Mouse (Mus musculus) heart, postnatal 0 days (tissue): ENCODE results near the gene Phb2. TPM values are rescaled to one million over a fixed set of nuclear protein-coding genes. Genes with fewer than 3 reads are reported as not detected.

Experiments
- ATAC-seq: fragments of 200-750 bp; cut with Nextera tagmentation; 2 replicates; pipeline ENCODE4 v1.8.0; 2017; ENCODE audit warnings: low read depth, moderate number of reproducible peaks, moderate library complexity; ENCODE audit not compliant: insufficient read depth
- DNase-seq: peaks from one replicate; pipeline ENCODE4 v3.0.0-alpha.2; 2016; ENCODE audit warnings: low spot score
- H3K27ac ChIP-seq: fragments of 300-500 bp; sonication (generic); 2 replicates; pipeline ENCODE4 v1.5.1; 2014; ENCODE audit warnings: low read depth, mild to moderate bottlenecking
- H3K27me3 ChIP-seq: fragments of 300-500 bp; sonication (generic); 2 replicates; pipeline ENCODE4 v1.6.1; 2014; ENCODE audit warnings: low read length, mixed read lengths; ENCODE audit not compliant: control insufficient read depth, insufficient read depth
- H3K36me3 ChIP-seq: fragments of 300-500 bp; sonication (generic); replicated peaks from 2 replicates; pipeline ENCODE4 v1.6.1; 2014; ENCODE audit warnings: low read length, mixed read lengths; ENCODE audit not compliant: control insufficient read depth, insufficient read depth
- H3K4me1 ChIP-seq: fragments of 300-500 bp; sonication (generic); 2 replicates; pipeline ENCODE4 v1.6.1; 2014; ENCODE audit warnings: antibody characterized with exemption; ENCODE audit not compliant: control insufficient read depth, insufficient read depth
- H3K4me2 ChIP-seq: fragments of 300-500 bp; sonication (generic); 2 replicates; pipeline ENCODE4 v1.6.1; 2014; ENCODE audit warnings: low read depth, mild to moderate bottlenecking, low read length, moderate library complexity
- H3K4me3 ChIP-seq: fragments of 300-500 bp; sonication (generic); 2 replicates; pipeline ENCODE4 v1.5.1; 2014; ENCODE audit warnings: low read depth, low read length
- H3K9ac ChIP-seq: fragments of 300-500 bp; sonication (generic); replicated peaks from 2 replicates; pipeline ENCODE4 v1.6.1; 2014; ENCODE audit warnings: low read depth, low read length, mixed read lengths
- H3K9me3 ChIP-seq: fragments of 300-500 bp; sonication (generic); replicated peaks from 2 replicates; pipeline ENCODE4 v1.6.1; 2016; ENCODE audit warnings: low read length; ENCODE audit not compliant: control insufficient read depth
- CTCF ChIP-seq: IDR thresholded peaks from 2 replicates; pipeline ENCODE4 v1.5.1; 2016; ENCODE audit warnings: antibody characterized with exemption, control low read depth, low read depth
- EP300 ChIP-seq: IDR thresholded peaks from 2 replicates; pipeline ENCODE4 v1.6.1; 2016; ENCODE audit warnings: antibody characterized with exemption, low read depth
- WGBS: fragments of 180-500 bp; shearing (Covaris S2); extraction: QIAGEN DNeasy Blood & Tissue Kit; methylation state at CpG from one replicate; pipeline ENCODE4 v1.1.7; 2014; 5-methylcytosine and 5-hydroxymethylcytosine counted together
- polyA plus RNA-seq: library from polyadenylated mRNA; unstranded; fragments of >200 nt; fragmentation: Nextera tagmentation; extraction: Ambion mirVana; gene quantifications from 2 replicates; pipeline ENCODE4 v1.2.1, GENCODE M21; 2015
- total RNA-seq: library from RNA; depleted of rRNA; stranded (reverse); fragments of >200 nt; gene quantifications from 2 replicates; pipeline ENCODE4 v1.2.3, GENCODE M21; 2014; ENCODE audit warnings: low replicate concordance

Phb2 gene
- total and polyA plus RNA-seq, 2 experiments from 2014 or later, result 407 to 432 TPM

DNA sequence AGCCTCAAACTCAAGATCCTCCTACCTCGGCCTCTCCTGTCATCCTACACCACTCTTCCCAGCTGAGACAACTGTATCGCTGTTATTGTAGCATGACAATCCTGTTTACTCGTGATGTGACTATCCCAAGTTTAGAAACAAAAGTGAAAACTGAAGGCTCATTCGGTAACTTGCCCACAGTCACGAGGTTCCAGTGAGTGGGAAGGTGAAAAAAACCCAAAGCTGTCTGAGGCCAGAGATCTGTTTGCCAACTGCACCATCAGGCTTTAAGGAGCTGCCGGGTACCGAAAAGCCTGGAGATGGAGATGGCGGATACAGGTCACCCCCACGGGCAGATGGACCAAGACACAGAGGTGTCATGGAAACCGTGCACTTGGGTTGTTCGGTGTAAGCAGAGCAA, 24.9 kb downstream of the Phb2 start:
- no peaks in the 10 kb centered on the region for H3K9me3 ChIP-seq
- H3K27ac ChIP-seq, result no peak overlapping the region
- no peak overlapping the region for H3K4me2 ChIP-seq
- DNase-seq (no peak), ATAC-seq (no peak)
- H3K4me3 ChIP-seq, result no peak overlapping the region
- 89% methylated on average over 11 of the region's 11 CpGs for WGBS
- TF ChIP-seq EP300 (no peak), CTCF (no peak)
- H3K27me3 ChIP-seq, result no peaks in the 10 kb centered on the region
- no peak overlapping the region for H3K9ac ChIP-seq
- no peaks in the 10 kb centered on the region; the same call in 1 of the 2 replicates for H3K36me3 ChIP-seq
- peaks cover 8% of the 10 kb centered on the region; the same call in 1 of the 2 replicates for H3K4me1 ChIP-seq

- H3K4me2 ChIP-seq, result peak within 1 kb of the TSS; percentile 11; the same call in 1 of the 2 replicates
- no peaks in the 10 kb centered on the region for H3K9me3 ChIP-seq
- H3K4me1 ChIP-seq, result peaks cover 5% of the 10 kb centered on the region; the same call in 1 of the 2 replicates
- no peak within 1 kb of the TSS; the same call in 1 of the 2 replicates for H3K9ac ChIP-seq
- no peaks in the 10 kb centered on the region for H3K27me3 ChIP-seq
- no peak for TF ChIP-seq EP300
- TF ChIP-seq CTCF, result no peak
- no peak within 1 kb of the TSS for H3K27ac ChIP-seq
- H3K4me3 ChIP-seq, result no peak within 1 kb of the TSS
- DNase-seq, result no peak
- WGBS, result 40% methylated on average over 15 of the region's 15 CpGs
- peaks cover 8% of the 10 kb centered on the region for H3K36me3 ChIP-seq
- ATAC-seq, result no peak
Observed at GRCm38 (mm10) chr6:124738511-124739023, 26.4 kb downstream of the Phb2 start, which contains the start of gene Ptpn6. Ptpn6 (minus strand) TSS chr6:124738714.

- Histone ChIP-seq H3K9ac (no peak overlapping the region; the same call in 1 of the 2 replicates), H3K27me3 (no peaks in the 10 kb centered on the region), H3K4me1 (peaks cover 5% of the 10 kb centered on the region; the same call in 1 of the 2 replicates), H3K4me2 (0 out of 2 replicates have a peak overlapping the region, but pooled peaks have one; percentile 84), H3K9me3 (no peaks in the 10 kb centered on the region), H3K27ac (no peak overlapping the region), H3K4me3 (no peak overlapping the region), H3K36me3 (peaks cover 12% of the 10 kb centered on the region)
- ATAC-seq, result no peak
- TF ChIP-seq EP300 (no peak), CTCF (no peak)
- WGBS, result 87% methylated on average over 10 of the region's 10 CpGs
- DNase-seq, result no peak
Observed at GRCm38 (mm10) chr6:124739231-124739796, 27.2 kb downstream of the Phb2 start.

GRCm38 (mm10) chr6:124740211-124740887, 28.2 kb downstream of the Phb2 start:
- H3K4me2 ChIP-seq, result peak overlapping the region; percentile 84
- TF ChIP-seq EP300, result no peak
- TF ChIP-seq CTCF, result peak; percentile 56
- H3K27ac ChIP-seq, result peak overlapping the region; percentile 98
- peaks cover 5% of the 10 kb centered on the region; the same call in 1 of the 2 replicates for H3K4me1 ChIP-seq
- no peaks in the 10 kb centered on the region for H3K27me3 ChIP-seq
- peak overlapping the region; percentile 74 for H3K9ac ChIP-seq
- peak; percentile 37 for ATAC-seq
- H3K36me3 ChIP-seq, result peaks cover 16% of the 10 kb centered on the region
- WGBS, result under 1% methylated on average over 29 of the region's 29 CpGs
- DNase-seq, result peak; percentile 67
- no peaks in the 10 kb centered on the region for H3K9me3 ChIP-seq
- H3K4me3 ChIP-seq, result peak overlapping the region; percentile 64

- DNase-seq, result peak; percentile 94
Observed at GRCm38 (mm10) chr6:124740888-124741761, 29.0 kb downstream of the Phb2 start, which contains the start of gene Grcc10. Grcc10 (minus strand) TSS chr6:124741374.

More at GRCm38 (mm10) chr6:124740888-124741761, 29.0 kb downstream of the Phb2 start, which contains the start of gene Grcc10:
- peak within 1 kb of the TSS; percentile 84 for H3K4me2 ChIP-seq
- H3K4me1 ChIP-seq, result peaks cover 6% of the 10 kb centered on the region; the same call in 1 of the 2 replicates
- H3K9me3 ChIP-seq, result no peaks in the 10 kb centered on the region
- peak within 1 kb of the TSS; percentile 98 for H3K27ac ChIP-seq
- peaks cover 16% of the 10 kb centered on the region for H3K36me3 ChIP-seq
- H3K4me3 ChIP-seq, result peak within 1 kb of the TSS; percentile 64
- WGBS, result under 1% methylated on average over 41 of the region's 41 CpGs
- peak within 1 kb of the TSS; percentile 74 for H3K9ac ChIP-seq
- ATAC-seq, result peak; percentile 74
- no peak for TF ChIP-seq CTCF
- peak; percentile 82 for TF ChIP-seq EP300
- no peaks in the 10 kb centered on the region for H3K27me3 ChIP-seq
